Mouse (Mus musculus) G1E (cell line): ENCODE data around the gene Pigl.

Experiments used
- CTCF ChIP-seq: IDR thresholded peaks from 2 replicates; pipeline ENCODE4 v1.5.1; 2012; ENCODE audit warnings: low read depth, low read length, inconsistent platforms, mixed read lengths
- GATA1 ChIP-seq: IDR thresholded peaks from 2 replicates; pipeline ENCODE4 v1.6.1; 2012; ENCODE audit warnings: borderline replicate concordance, low read length, inconsistent platforms, mixed read lengths
- POLR2AphosphoS5 ChIP-seq: IDR thresholded peaks from 2 replicates; pipeline ENCODE4 v1.6.1; 2012; ENCODE audit warnings: low read depth, low read length, inconsistent platforms; ENCODE audit not compliant: insufficient replicate concordance

- TF ChIP-seq CTCF (no peak), GATA1 (no peak), POLR2AphosphoS5 (no peak)
These were observed 17.9 kb downstream of the Pigl start for GRCm38 (mm10) chr11:62476156-62476555.
